Mouse (Mus musculus) liver, postnatal 0 days (tissue): ENCODE measurements around the gene H2-Ab1.

Experiments used
- CTCF ChIP-seq: sonication (generic); IDR thresholded peaks from 2 replicates; pipeline ENCODE4 v1.5.1; 2016; ENCODE audit warnings: antibody characterized with exemption, low read depth
- EP300 ChIP-seq: IDR thresholded peaks from 2 replicates; pipeline ENCODE4 v1.6.1; 2016; ENCODE audit warnings: antibody characterized with exemption, low read depth, mild to moderate bottlenecking

DNA sequence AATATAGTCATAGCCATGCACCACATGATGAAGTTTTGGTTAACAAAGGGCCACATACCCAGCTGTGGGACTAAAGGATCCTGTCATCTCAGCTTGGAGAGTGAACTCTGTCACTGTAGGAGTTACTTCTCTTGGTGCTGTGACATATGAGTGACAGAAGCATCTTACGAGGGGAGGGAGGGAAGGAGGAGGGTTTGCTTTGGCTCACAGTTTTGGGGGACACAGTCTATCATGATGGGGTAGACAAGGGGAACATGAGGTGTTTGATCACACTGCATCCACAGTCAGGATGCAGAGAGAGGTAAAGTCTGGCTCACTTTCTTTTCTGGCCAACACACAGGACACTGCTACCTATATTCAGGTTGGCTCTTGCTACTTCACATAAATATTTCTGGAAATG lies 24.3 kb downstream of the H2-Ab1 start:
- no peak for TF ChIP-seq CTCF
- TF ChIP-seq EP300 = no peak
